Mouse (Mus musculus) adrenal gland, adult 18-20 months (tissue): Measurements from ENCODE around the gene Lrsam1. TPM values are rescaled to one million over a fixed set of nuclear protein-coding genes. Genes with fewer than 3 reads are reported as not detected.

Experiments used
- DNase-seq, 2 experiments: peaks; one replicate each; pipeline ENCODE4 v3.0.0; 2021 to 2022; ENCODE audit warnings: low spot score in 2 of 2
- total RNA-seq, 2 experiments: library from RNA; stranded (reverse); gene quantifications; 1 replicate in 1 of 2; 2 replicates in 1 of 2; pipeline ENCODE4 v1.2.3; 2021

The Lrsam1 gene
- total RNA-seq, 2 experiments from 2014 or later, result 16.6 to 23.4 TPM

DNA sequence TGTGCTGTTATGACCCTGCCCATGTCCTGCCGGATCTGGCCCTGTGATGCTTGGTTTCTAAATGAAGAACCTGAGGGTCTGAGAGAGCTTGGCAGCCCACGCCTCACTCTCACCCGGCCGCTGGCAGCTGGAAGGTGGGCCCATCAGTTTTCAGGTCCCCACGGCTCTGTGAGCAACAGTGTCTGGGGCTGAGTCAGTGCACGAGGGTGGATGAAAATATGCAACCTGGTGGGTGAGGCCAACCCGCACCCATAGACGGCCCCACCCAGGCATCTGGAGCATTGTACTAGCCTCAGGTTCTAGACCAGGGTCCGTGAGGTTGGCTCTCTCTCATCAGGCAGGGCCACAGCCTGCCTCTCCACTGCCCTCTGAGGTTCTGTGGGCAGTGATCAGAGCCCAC lies 59.3 kb downstream of the Lrsam1 start:
- DNase-seq, result no peak

DNA sequence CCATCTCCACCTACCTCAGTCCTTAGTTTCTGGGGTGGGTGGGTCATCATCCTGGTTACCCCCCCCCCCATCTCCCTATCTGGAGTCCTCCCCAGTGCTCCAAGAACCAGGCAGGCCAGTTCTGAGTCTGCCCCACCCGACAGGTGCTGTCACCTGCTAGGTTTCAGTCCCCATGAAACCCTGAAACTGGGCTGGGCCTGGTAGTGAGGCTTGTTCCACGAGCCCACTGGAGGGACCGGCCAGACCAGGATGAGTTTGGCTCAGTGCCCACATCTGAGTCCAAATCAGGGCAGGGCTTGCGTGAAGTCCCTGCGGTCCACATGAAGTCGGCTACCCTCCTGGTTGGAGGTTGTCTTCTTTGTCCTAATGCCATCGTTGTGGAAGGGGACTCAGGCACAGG lies 62.4 kb downstream of the Lrsam1 start:
- no peak for DNase-seq

DNA sequence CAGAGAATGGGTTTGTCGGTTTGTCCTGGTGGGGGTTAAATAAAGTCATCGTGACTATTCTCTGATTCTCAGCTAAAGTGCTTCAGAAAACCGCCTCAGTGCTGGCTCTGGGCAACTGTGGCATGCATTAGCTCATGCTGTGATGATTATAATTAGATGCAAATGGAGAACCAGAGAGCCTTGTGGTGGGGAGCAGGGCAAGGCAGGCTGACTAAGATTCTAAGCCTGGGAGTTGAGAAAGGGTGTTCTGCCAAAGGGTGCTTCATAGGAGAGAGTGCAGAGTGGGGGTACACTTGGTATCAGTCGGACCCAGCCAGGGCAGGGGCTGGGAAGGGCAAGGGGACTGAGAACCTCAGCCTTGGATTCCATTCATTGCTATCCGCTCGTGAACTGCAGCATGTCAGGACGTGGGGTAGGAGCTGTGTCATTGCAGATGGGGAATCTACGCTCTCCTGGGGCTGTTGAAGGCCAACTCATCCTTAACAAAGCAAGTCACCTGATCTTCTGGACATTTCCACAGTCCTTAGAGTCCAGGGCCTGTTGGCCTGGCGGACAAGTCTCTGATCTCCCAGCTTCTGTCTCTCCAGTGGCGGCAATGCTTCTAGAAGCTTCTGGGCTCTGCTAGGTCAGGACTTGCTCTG lies 64.8 kb downstream of the Lrsam1 start:
- no peak for DNase-seq

GRCm38 (mm10) chr2:32895606-32896106 lies 65.8 kb downstream of the Lrsam1 start:
- no peak for DNase-seq

DNA sequence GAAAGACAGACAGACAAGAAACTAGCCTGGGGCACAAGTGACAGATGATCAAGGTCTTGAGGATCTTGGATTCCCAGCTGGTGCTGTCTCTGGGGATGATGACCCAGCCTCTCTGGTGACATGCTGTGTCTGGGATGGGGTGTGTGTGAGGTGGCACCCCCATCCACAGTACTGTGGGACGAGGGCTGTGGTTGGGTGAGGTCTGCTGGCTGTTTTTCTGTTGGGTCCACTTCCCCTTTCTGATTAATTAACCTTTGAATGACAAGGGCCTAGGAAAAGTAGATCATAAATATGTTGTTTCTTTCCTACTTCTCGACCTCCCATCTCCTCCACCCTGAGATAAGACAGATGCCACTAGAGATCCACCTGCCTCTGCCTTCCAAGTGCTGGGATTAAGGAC lies 67.3 kb downstream of the Lrsam1 start:
- DNase-seq, result no peak

GRCm38 (mm10) chr2:32892490-32892889 lies 68.9 kb downstream of the Lrsam1 start:
- no peak for DNase-seq

DNA sequence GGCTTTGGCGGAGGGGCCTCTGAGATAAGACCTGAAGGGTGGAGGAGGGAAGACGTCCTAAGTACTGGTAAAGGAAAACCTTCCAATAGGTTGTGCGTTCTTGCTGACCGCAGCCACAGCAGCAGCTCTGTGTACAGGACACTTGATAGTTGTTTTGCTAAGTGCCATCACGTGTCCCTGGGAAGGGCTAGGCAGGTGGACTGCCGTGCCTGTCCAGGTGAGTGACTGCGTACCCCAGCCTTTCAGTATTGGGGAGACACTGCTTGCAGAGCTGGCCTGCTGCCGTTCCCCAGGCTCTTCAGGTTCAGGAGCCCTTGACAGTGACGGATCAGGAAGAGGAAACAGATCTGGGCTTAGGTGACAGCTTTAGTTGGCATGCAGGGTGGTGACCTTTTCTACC lies 70.1 kb downstream of the Lrsam1 start:
- no peak for DNase-seq

DNA sequence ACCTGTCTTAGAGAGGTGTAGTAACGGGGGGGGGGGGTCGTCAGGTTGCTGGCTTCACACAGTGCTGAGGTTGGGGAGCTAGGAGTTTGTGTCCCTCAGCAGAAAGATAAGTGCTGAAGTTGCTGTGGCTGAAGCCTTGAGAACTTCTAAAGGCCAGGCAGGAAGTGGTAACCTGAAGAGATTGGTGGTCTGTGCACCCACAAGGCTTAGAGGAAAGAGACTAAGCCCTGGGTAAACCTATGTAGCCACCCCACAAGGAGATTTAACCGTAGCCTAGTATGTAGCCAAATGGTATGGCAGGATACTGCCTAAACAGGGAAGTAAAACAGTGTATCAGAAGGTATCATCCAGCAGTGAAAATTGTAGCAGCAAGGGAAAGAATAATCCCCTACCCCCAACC lies 71.1 kb downstream of the Lrsam1 start:
- DNase-seq, result no peak

DNA sequence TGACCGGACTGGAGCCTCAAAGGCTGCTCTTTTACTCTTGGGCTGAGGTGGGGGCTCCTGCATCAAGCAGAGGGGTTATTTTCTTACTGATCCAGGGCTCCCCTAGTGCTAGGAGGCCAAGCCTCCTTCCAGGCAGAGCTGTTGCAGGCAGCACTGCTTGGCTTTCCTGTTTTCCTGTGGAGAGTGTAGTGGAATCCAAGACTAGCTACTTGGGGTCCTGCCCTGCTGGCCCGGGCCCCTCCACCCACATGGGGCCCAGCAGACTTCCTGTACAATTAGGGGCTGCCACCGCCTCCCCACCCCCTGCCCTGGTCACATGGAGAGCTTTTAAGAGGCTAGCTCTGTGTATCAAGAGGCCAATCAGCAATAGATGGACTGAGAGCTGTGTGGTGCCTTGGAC lies 72.9 kb downstream of the Lrsam1 start:
- no peak for DNase-seq

DNA sequence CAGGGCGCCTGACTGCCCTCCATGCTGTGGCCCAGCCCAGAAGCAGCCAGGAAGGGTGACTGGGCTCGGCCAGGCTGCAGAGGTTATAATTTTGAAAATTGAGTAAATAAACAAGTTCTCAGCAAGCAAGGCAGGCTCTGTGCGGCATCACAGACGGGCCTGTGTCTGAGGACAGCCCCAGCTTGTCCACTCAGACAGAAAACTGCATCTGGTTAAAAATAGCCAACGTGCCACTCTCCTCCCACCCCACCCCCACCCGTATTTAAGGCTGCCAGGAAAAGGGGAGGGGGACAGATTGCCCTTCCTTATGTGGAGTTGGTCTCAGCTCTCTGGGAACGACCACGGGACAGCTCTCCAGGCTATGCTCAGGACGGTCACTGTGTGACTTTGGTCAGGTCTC lies 73.4 kb downstream of the Lrsam1 start:
- no peak for DNase-seq

GRCm38 (mm10) chr2:32884745-32885144 lies 76.7 kb downstream of the Lrsam1 start:
- DNase-seq, result no peak

DNA sequence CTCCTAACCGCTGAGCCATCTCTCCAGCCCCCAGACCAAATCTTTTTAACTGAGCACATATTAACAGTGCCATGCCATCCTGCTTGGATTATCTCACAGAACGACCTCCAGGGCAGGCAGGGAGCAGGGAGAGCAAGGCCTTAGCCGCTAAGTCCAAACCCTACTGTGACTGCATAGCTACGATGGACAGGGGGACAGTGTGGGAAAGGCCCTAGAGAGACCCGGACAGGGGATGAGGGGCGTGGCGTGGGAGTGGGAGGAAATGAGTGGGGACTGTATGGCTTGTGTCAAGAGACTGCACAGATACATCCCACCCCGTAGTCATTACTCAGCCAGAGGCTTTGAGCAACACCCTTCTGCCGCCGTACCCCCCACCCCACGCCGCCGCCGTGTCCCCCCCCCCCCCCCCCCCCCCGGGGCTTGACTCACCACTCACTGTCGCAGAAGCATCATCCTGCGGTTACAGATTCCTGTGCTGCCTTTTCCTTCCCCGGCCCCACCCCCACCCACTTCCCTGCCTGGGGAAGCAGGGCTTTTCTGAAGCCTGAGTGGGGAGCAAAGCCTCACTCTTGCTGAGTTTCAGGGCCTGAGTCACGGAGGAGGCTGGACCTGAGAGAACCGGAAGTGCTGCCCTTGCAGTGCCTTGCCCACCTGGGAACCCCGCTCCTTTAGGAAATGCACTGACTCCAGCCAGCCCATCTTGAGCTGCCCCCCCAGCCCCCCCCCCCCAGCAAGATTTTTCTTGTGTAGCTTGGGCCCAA lies 79.0 kb downstream of the Lrsam1 start:
- peak; percentile 23 to 53 for DNase-seq

GRCm38 (mm10) chr2:32881723-32882122 lies 79.7 kb downstream of the Lrsam1 start:
- peak; percentile 38 to 73 for DNase-seq

DNA sequence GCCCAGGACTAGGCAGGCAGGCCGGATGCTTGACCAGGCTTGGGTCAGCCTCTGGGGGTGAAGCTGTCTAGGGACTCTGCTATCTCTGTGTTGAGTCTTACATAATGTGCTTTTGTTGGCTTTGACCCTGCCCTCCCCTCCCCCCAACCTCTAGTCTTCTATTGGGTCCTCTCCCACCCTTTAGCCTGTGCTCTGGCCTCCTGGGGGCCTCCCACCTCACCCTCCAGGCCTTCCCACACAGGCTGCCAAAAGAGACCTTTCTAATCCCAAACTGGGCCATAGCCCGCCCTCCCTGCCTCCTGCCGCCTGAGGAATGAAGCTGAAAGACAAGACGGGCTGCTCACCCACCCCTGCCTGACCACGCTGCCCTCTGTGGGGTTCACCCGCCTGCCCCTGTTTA lies 80.4 kb downstream of the Lrsam1 start:
- DNase-seq, result no peak

DNA sequence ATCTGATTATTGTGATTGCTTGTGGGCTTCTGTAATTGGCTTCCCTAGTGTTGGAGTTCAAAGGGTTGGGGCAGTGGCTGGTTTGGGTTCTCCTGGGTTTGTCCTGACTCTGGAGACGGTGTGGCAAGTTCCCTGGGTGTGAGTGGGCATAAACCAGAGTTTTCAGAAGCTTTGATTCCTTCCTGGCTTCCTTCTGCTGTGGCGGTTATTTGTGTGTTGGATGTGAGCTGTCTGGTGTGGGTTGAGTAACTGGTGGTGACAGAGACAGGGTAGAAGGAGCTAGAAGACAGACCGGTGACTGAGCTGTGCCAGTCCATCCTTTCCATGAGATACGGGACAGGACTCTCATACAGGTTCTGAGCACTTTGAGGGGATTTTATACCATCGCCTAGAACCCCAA lies 81.8 kb downstream of the Lrsam1 start:
- no peak for DNase-seq

DNA sequence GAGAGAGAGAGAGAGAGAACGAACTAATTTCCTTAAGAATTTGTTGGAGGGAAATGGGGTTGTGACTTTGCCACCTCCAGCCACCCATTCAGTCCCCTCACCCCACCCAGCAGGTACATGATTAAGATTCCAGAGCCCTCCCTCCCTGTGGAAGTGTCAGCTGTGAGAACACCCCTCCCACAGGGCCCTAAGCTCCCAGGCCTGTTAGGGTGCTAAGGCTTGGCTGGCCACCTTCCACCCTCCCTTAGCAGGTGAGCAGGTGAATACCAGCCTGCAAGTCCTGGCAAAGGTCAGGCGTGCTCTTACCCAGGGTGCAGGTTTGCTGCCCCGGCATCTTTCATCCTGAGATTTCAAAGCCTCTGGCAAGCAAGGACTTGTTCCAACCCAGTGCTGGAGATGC lies 83.0 kb downstream of the Lrsam1 start:
- DNase-seq, result no peak

- no peak for DNase-seq
These were observed 83.5 kb downstream of the Lrsam1 start for GRCm38 (mm10) chr2:32877761-32878393.

GRCm38 (mm10) chr2:32877303-32877702 lies 84.1 kb downstream of the Lrsam1 start:
- no peak for DNase-seq

- no peak for DNase-seq
These were observed 84.7 kb downstream of the Lrsam1 start for GRCm38 (mm10) chr2:32876490-32877302.

- DNase-seq, result peak; percentile 82 to 86
These were observed 85.5 kb downstream of the Lrsam1 start, which contains the start of gene Fam129b for GRCm38 (mm10) chr2:32875675-32876489. TSS of gene Fam129b (plus strand) at chr2:32876114.
